Mouse (Mus musculus) lung, embryonic 14.5 days (tissue): ENCODE results near the gene Smg6. TPM values are rescaled to one million over a fixed set of nuclear protein-coding genes. Genes with fewer than 3 reads are reported as not detected.
A peak's percentile ranks its signal among the peaks of the same experiment; 100 is the strongest.

Experiments
- ATAC-seq: fragments of 200-750 bp; cut with Nextera tagmentation; 2 replicates; pipeline ENCODE4 v1.8.0; 2017; ENCODE audit warnings: mild to moderate bottlenecking, moderate TSS enrichment, moderate library complexity; ENCODE audit not compliant: insufficient read depth
- DNase-seq: peaks from one replicate; pipeline ENCODE4 v3.0.0-alpha.2; 2015
- H3K27ac ChIP-seq: fragments of 300-500 bp; sonication (generic); 2 replicates; pipeline ENCODE4 v1.5.1; 2014; ENCODE audit warnings: low read depth, mild to moderate bottlenecking, moderate library complexity
- H3K27me3 ChIP-seq: fragments of 300-500 bp; sonication (generic); 2 replicates; pipeline ENCODE4 v1.6.1; 2014; ENCODE audit warnings: low read length, control low read depth; ENCODE audit not compliant: insufficient read depth
- H3K36me3 ChIP-seq: fragments of 300-500 bp; sonication (generic); 2 replicates; pipeline ENCODE4 v1.6.1; 2014; ENCODE audit warnings: control low read depth; ENCODE audit not compliant: insufficient read depth
- H3K4me1 ChIP-seq: fragments of 300-500 bp; sonication (generic); 2 replicates; pipeline ENCODE4 v1.6.1; 2014; ENCODE audit warnings: antibody characterized with exemption, control low read depth; ENCODE audit not compliant: insufficient read depth
- H3K4me2 ChIP-seq: fragments of 300-500 bp; sonication (generic); 2 replicates; pipeline ENCODE4 v1.6.1; 2014; ENCODE audit warnings: mild to moderate bottlenecking
- H3K4me3 ChIP-seq: fragments of 300-500 bp; sonication (generic); 2 replicates; pipeline ENCODE4 v1.5.1; 2014; ENCODE audit warnings: low read depth, low read length
- H3K9ac ChIP-seq: fragments of 300-500 bp; sonication (generic); 2 replicates; pipeline ENCODE4 v1.6.1; 2014
- H3K9me3 ChIP-seq: fragments of 300-500 bp; sonication (generic); 2 replicates; pipeline ENCODE4 v1.6.1; 2016; ENCODE audit warnings: low read depth, low read length, control low read depth
- CTCF ChIP-seq: IDR thresholded peaks from 2 replicates; pipeline ENCODE4 v1.5.1; 2016; ENCODE audit warnings: antibody characterized with exemption, low read depth
- WGBS: fragments of 180-500 bp; shearing (Covaris S2); extraction: QIAGEN DNeasy Blood & Tissue Kit; methylation state at CpG from one replicate; pipeline ENCODE4 v1.1.7; 2014; 5-methylcytosine and 5-hydroxymethylcytosine counted together
- polyA plus RNA-seq: library from polyadenylated mRNA; unstranded; fragments of >200 nt; fragmentation: Nextera tagmentation; extraction: Ambion mirVana; gene quantifications from 2 replicates; pipeline ENCODE4 v1.2.1, GENCODE M21; 2014

The Smg6 gene
- polyA plus RNA-seq = 16.4 TPM in 2 replicates

DNA sequence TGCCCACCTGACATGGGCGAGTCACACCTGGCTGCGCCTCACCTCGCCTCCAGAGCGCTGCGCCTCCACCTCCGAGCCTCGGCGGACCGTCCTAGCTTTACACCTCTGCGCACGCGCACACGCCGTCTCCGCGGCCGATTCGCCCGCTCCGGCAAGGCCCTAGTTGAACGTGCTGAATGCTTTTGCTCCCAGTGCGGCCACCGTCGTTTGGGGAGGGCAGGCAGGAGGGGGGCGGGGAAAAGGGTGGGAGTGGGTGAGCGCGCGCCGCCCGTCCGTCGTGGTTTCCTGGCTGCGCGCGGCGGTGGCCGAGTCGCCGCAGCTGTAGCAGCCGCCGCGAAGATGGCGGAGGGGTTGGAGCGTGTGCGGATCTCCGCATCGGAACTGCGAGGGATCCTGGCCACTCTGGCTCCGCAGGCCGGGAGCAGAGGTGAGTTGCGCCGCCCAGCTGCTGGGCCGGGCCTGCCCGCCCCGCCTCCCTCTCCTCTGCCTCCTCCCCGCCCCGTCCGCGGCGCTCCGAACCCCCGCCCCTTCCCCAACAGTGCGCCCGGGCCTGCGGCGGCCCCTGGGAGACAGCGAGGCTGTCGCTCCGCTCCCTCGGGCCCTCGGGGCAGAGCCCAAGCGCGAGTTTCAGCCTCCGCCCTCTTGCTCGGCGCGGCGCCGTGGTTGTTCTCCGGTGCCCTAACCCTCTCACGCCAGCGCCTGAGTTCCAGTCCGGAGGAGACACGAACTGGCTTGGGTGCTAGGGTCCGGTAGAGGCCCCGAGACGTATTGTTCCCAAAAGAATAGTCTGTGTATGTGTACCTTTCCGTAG, at the start of gene Smg6, which contains the start of gene Srr:
Gene Smg6 (plus strand): TSS at position 247 of the 811 bp plus-strand sequence.
Gene Srr (minus strand): TSS at position 372 of the 811 bp plus-strand sequence.
- peak within 1 kb of the TSS; percentile 89 for H3K9ac ChIP-seq
- under 1% methylated on average over 81 of the region's 88 CpGs for whole genome bisulfite sequencing
- H3K36me3 ChIP-seq = peaks cover 19% of the 10 kb centered on the region
- 0 out of 2 replicates have a peak, but pooled peaks have one; percentile 3 for TF ChIP-seq CTCF
- H3K4me1 ChIP-seq = peaks cover 4% of the 10 kb centered on the region; the same call in 1 of the 2 replicates
- peak within 1 kb of the TSS; percentile 98 for H3K27ac ChIP-seq
- ATAC-seq = peak; percentile 97
- H3K9me3 ChIP-seq = no peaks in the 10 kb centered on the region
- H3K27me3 ChIP-seq = no peaks in the 10 kb centered on the region
- peak within 1 kb of the TSS; percentile 89 for H3K4me3 ChIP-seq
- H3K4me2 ChIP-seq = peak within 1 kb of the TSS; percentile 64
- peak; percentile 98 for DNase-seq

DNA sequence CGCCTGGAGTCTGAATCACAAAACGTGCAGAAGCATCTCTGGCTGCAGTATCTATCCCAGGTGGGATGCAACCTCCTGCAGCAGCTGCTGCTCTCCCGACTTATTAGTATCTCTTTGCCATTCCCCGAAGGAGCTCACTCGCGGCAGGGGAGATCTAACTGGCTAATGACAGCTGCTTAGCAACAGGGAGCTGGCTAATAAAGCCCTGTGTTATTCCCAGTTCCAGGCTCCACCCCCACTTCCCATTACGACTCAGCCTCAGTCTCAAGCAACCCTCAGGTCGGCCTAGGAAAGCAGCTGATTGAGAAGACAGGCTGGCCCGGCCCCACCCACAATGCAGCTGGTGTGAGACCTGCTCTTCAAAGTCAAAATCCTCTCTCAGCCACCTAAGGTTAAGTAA, 48.8 kb upstream of the Smg6 start:
- Histone ChIP-seq H3K36me3 (no peaks in the 10 kb centered on the region), H3K9ac (no peak overlapping the region), H3K27ac (no peak overlapping the region), H3K27me3 (no peaks in the 10 kb centered on the region), H3K4me1 (no peaks in the 10 kb centered on the region), H3K4me2 (no peak overlapping the region), H3K4me3 (no peak overlapping the region), H3K9me3 (no peaks in the 10 kb centered on the region)
- ATAC-seq (peak; percentile 62), DNase-seq (peak; percentile 68)
- WGBS = 2% methylated on average over 9 of the region's 9 CpGs
- no peak for TF ChIP-seq CTCF

GRCm38 (mm10) chr11:74880999-74881398, 44.6 kb upstream of the Smg6 start:
- no peaks in the 10 kb centered on the region for H3K27me3 ChIP-seq
- H3K27ac ChIP-seq = no peak overlapping the region
- H3K9me3 ChIP-seq = no peaks in the 10 kb centered on the region
- no peak for TF ChIP-seq CTCF
- no peak for ATAC-seq
- no peak for DNase-seq
- 72% methylated on average over 9 of the region's 9 CpGs for WGBS
- no peak overlapping the region for H3K9ac ChIP-seq
- H3K4me2 ChIP-seq = no peak overlapping the region
- no peak overlapping the region for H3K4me3 ChIP-seq
- H3K36me3 ChIP-seq = no peaks in the 10 kb centered on the region
- no peaks in the 10 kb centered on the region for H3K4me1 ChIP-seq

- Histone ChIP-seq H3K4me2 (no peak overlapping the region), H3K27ac (no peak overlapping the region), H3K9me3 (no peaks in the 10 kb centered on the region), H3K4me1 (no peaks in the 10 kb centered on the region), H3K9ac (no peak overlapping the region), H3K27me3 (no peaks in the 10 kb centered on the region), H3K36me3 (no peaks in the 10 kb centered on the region), H3K4me3 (no peak overlapping the region)
- DNase-seq = no peak
- no peak for TF ChIP-seq CTCF
- 53% methylated on average over 14 of the region's 14 CpGs for WGBS
- no peak for ATAC-seq
These were observed 43.6 kb upstream of the Smg6 start for GRCm38 (mm10) chr11:74881979-74882378.

- no peak for TF ChIP-seq CTCF
- WGBS = 94% methylated on average over 10 of the region's 10 CpGs
- Histone ChIP-seq H3K9ac (no peak overlapping the region), H3K4me2 (no peak overlapping the region), H3K9me3 (no peaks in the 10 kb centered on the region), H3K36me3 (no peaks in the 10 kb centered on the region), H3K27ac (no peak overlapping the region), H3K4me1 (no peaks in the 10 kb centered on the region), H3K4me3 (no peak overlapping the region), H3K27me3 (no peaks in the 10 kb centered on the region)
- no peak for ATAC-seq
- no peak for DNase-seq
These were observed 42.5 kb upstream of the Smg6 start for GRCm38 (mm10) chr11:74883098-74883497.

- Histone ChIP-seq H3K9ac (no peak overlapping the region), H3K27me3 (no peaks in the 10 kb centered on the region), H3K36me3 (peaks cover 4% of the 10 kb centered on the region), H3K9me3 (no peaks in the 10 kb centered on the region), H3K4me2 (no peak overlapping the region), H3K4me1 (no peaks in the 10 kb centered on the region), H3K27ac (no peak overlapping the region), H3K4me3 (no peak overlapping the region)
- no peak for TF ChIP-seq CTCF
- no peak for DNase-seq
- no peak for ATAC-seq
- 62% methylated on average over 4 of the region's 4 CpGs for WGBS
These were observed 31.0 kb upstream of the Smg6 start for GRCm38 (mm10) chr11:74894619-74895018.
